Mouse (Mus musculus) neural tube, embryonic 13.5 days (tissue): ENCODE measurements around the gene Lmntd1. TPM values are rescaled to one million over a fixed set of nuclear protein-coding genes. Genes with fewer than 3 reads are reported as not detected.
A peak's percentile ranks its signal among the peaks of the same experiment; 100 is the strongest.

Experiments used
- ATAC-seq: fragments of 200-750 bp; cut with Nextera tagmentation; 2 replicates; pipeline ENCODE4 v1.8.0; 2017; ENCODE audit warnings: low read depth, mild to moderate bottlenecking, moderate TSS enrichment, moderate library complexity
- H3K27ac ChIP-seq: fragments of 300-500 bp; sonication (generic); replicated peaks from 2 replicates; pipeline ENCODE4 v1.5.1; 2015; ENCODE audit warnings: moderate library complexity, mild to moderate bottlenecking, inconsistent platforms
- H3K27me3 ChIP-seq: fragments of 300-500 bp; sonication (generic); 2 replicates; pipeline ENCODE4 v1.6.1; 2015; ENCODE audit warnings: mild to moderate bottlenecking, inconsistent platforms
- H3K36me3 ChIP-seq: fragments of 300-500 bp; sonication (generic); 2 replicates; pipeline ENCODE4 v1.6.1; 2015; ENCODE audit warnings: mild to moderate bottlenecking, inconsistent platforms
- H3K4me1 ChIP-seq: fragments of 300-500 bp; sonication (generic); replicated peaks from 2 replicates; pipeline ENCODE4 v1.6.1; 2015; ENCODE audit warnings: inconsistent platforms
- H3K4me2 ChIP-seq: fragments of 300-500 bp; sonication (generic); 2 replicates; pipeline ENCODE4 v1.6.1; 2015; ENCODE audit warnings: inconsistent platforms, mild to moderate bottlenecking, moderate library complexity
- H3K4me3 ChIP-seq: fragments of 300-500 bp; sonication (generic); 2 replicates; pipeline ENCODE4 v1.5.1; 2015; ENCODE audit warnings: mild to moderate bottlenecking, inconsistent platforms
- H3K9ac ChIP-seq: fragments of 300-500 bp; sonication (generic); 2 replicates; pipeline ENCODE4 v1.6.1; 2015; ENCODE audit warnings: moderate library complexity, mild to moderate bottlenecking, inconsistent platforms
- H3K9me3 ChIP-seq: fragments of 300-500 bp; sonication (generic); 2 replicates; pipeline ENCODE4 v1.6.1; 2016; ENCODE audit warnings: inconsistent platforms
- WGBS: fragments of 180-500 bp; shearing (Covaris S2); methylation state at CpG from one replicate; pipeline ENCODE4 v1.1.7; 2015; 5-methylcytosine and 5-hydroxymethylcytosine counted together
- polyA plus RNA-seq: library from polyadenylated mRNA; unstranded; fragments of >200 nt; fragmentation: Nextera tagmentation; extraction: Ambion mirVana; gene quantifications from 2 replicates; pipeline ENCODE4 v1.2.1, GENCODE M21; 2015

Gene Lmntd1
- polyA plus RNA-seq, 1 experiment from 2014 or later = 1.2 TPM

DNA sequence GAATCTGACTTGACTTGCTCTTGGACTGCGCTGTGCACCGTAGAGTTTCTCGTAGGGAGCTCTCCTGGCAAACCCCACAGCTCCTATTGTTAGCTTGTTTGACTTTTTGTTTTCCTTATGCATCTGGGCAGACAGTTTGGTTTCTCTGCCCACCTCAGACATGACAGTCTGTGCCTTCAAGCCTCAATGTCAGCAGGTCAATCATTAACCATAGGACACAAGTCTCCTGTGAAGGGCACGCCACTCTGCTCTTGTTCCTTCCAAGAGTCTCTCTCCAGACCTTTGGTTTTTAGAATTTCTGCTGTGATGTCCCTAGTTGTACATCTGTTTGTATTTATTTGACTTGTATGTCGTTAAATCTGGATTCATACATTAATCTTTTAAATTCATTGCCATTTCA lies 63.1 kb downstream of the Lmntd1 start:
- WGBS = 86% methylated on average over 5 of the region's 5 CpGs
- Histone ChIP-seq H3K9ac (no peak overlapping the region), H3K4me3 (no peak overlapping the region), H3K36me3 (no peaks in the 10 kb centered on the region), H3K27me3 (no peaks in the 10 kb centered on the region), H3K4me1 (0 out of 2 replicates have a peak, but pooled peaks cover 5% of the 10 kb centered on the region), H3K27ac (no peak overlapping the region), H3K4me2 (no peak overlapping the region), H3K9me3 (peaks cover 5% of the 10 kb centered on the region; the same call in 1 of the 2 replicates)
- no peak for ATAC-seq

- WGBS = 13% methylated on average over 13 of the region's 13 CpGs
- Histone ChIP-seq H3K27me3 (no peaks in the 10 kb centered on the region), H3K4me3 (no peak overlapping the region), H3K9me3 (peaks cover 11% of the 10 kb centered on the region; the same call in 1 of the 2 replicates), H3K4me1 (no peaks in the 10 kb centered on the region), H3K4me2 (no peak overlapping the region), H3K9ac (no peak overlapping the region), H3K36me3 (no peaks in the 10 kb centered on the region), H3K27ac (no peak overlapping the region)
- no peak for ATAC-seq
These were observed 68.0 kb downstream of the Lmntd1 start for GRCm38 (mm10) chr6:145545927-145546641.

- H3K36me3 ChIP-seq = no peaks in the 10 kb centered on the region
- no peak overlapping the region for H3K9ac ChIP-seq
- no peaks in the 10 kb centered on the region; the same call in 1 of the 2 replicates for H3K27me3 ChIP-seq
- no peaks in the 10 kb centered on the region for H3K4me1 ChIP-seq
- ATAC-seq = no peak
- no peak overlapping the region for H3K27ac ChIP-seq
- H3K4me3 ChIP-seq = no peak overlapping the region
- WGBS = 97% methylated on average over 2 of the region's 2 CpGs
- H3K9me3 ChIP-seq = peaks cover 11% of the 10 kb centered on the region; the same call in 1 of the 2 replicates
- no peak overlapping the region for H3K4me2 ChIP-seq
These were observed 69.3 kb downstream of the Lmntd1 start for GRCm38 (mm10) chr6:145544838-145545237.

DNA sequence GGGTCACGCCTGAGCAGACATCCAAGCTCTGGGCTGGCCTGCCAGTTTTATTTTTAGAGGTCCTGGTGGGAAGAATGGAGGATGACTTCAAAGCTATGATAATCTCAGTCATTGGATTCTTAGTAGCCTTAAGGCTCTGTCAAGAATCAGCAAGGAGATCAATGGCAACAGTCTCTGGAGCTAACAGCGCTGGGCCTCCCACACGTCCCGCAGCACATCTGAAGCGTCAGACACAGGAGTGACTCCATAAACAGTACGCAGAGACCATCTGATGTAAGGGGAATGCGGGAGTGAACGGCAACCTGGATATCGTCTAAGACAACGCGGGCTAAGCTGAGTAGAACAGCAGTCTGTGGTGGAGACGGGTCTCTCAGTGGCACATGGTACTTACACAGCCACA lies 69.8 kb downstream of the Lmntd1 start:
- H3K9me3 ChIP-seq = peaks cover 11% of the 10 kb centered on the region; the same call in 1 of the 2 replicates
- WGBS = 92% methylated on average over 12 of the region's 12 CpGs
- no peak overlapping the region for H3K9ac ChIP-seq
- no peaks in the 10 kb centered on the region; the same call in 1 of the 2 replicates for H3K27me3 ChIP-seq
- ATAC-seq = no peak
- H3K4me1 ChIP-seq = peaks cover 5% of the 10 kb centered on the region
- H3K36me3 ChIP-seq = no peaks in the 10 kb centered on the region
- no peak overlapping the region for H3K4me3 ChIP-seq
- H3K4me2 ChIP-seq = no peak overlapping the region
- H3K27ac ChIP-seq = no peak overlapping the region

DNA sequence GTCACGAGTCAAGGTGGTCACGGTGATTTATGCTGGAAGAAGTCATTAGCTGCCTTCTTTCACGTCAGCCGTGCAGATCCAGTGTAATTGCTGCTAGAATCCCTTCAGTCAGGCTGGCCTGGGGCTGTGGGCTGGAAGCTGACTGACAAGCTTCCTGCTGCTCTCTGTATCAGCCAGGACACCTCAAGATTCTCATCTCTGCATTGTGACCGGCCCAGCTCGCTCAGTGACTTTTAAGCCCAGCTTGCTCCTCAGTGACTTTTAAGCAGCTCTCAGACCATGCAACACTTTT lies 74.6 kb downstream of the Lmntd1 start:
- H3K27me3 ChIP-seq = no peaks in the 10 kb centered on the region; the same call in 1 of the 2 replicates
- no peaks in the 10 kb centered on the region for H3K36me3 ChIP-seq
- H3K9me3 ChIP-seq = 0 out of 2 replicates have a peak, but pooled peaks cover 6% of the 10 kb centered on the region
- H3K4me1 ChIP-seq = peaks cover 17% of the 10 kb centered on the region
- no peak overlapping the region for H3K9ac ChIP-seq
- H3K4me3 ChIP-seq = no peak overlapping the region
- H3K4me2 ChIP-seq = no peak overlapping the region
- peak; percentile 59 for ATAC-seq
- H3K27ac ChIP-seq = peak overlapping the region; percentile 75
- 32% methylated on average over 6 of the region's 6 CpGs for WGBS

DNA sequence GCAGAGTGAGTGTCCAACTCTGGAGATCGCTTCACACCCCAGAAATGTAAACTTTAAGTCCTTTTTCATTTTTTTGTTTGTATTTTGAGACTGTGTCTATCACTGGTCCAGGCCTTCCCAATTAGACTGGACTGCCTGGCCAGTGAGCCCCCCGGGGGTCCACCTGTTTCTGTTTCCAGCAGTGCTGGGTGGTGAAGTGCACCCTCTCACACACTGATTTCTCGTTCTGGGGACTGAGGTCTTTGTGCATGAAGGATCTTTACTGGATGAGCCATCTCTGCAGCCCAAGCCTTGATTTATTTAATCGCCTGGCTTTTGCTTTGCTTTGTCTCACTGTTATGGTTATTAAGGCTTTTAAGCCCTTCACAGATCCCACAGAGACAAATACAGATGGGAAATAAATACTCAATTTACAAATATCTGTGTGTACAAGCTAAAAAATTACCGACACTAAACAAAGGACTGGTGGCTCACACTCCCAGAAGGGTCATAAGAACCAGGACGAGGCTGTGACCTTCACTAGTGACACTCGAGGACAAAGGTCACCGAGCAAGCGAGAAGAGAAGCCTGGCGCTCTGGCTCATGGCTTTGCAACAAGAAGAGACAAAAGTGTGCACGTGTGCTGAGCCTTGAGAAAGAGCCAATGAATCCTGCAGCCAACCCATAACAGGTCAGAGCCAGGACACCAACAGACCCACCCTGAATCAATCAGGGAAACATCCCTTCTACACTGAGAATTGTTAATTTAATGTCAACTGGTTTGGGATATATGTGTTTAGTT lies 75.1 kb downstream of the Lmntd1 start:
- H3K9ac ChIP-seq = peak overlapping the region; percentile 51; the same call in 1 of the 2 replicates
- WGBS = 27% methylated on average over 11 of the region's 11 CpGs
- peak overlapping the region; percentile 75 for H3K27ac ChIP-seq

DNA sequence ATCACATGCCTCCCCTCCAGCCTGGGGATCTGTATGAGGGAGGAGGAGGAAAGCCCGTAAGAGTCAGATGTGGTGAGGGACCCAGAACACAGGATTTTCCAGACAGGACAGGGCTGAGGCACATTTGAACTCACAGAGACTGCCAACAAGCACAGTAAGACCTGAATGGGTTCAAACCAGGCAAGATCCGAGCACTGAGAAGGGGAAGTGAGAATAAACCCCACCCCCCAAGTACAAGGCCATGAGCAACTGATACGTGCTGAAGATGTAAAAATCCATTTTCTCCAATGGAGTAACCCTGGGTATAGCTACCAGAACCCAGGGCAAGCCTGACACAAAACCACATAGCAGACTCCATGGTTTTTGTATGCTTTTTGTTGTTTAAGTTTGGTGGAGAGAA lies 83.7 kb downstream of the Lmntd1 start:
- Histone ChIP-seq H3K4me2 (no peak overlapping the region), H3K27ac (no peak overlapping the region), H3K4me1 (no peaks in the 10 kb centered on the region), H3K4me3 (no peak overlapping the region), H3K9ac (no peak overlapping the region), H3K9me3 (no peaks in the 10 kb centered on the region), H3K36me3 (no peaks in the 10 kb centered on the region), H3K27me3 (no peaks in the 10 kb centered on the region)
- ATAC-seq = no peak
- WGBS = 65% methylated on average over 3 of the region's 3 CpGs

More for the DNA sequence above, 75.1 kb downstream of the Lmntd1 start:
- peaks cover 17% of the 10 kb centered on the region for H3K4me1 ChIP-seq
- H3K36me3 ChIP-seq = no peaks in the 10 kb centered on the region
- peak; percentile 62 for ATAC-seq
- H3K4me2 ChIP-seq = no peak overlapping the region
- no peaks in the 10 kb centered on the region; the same call in 1 of the 2 replicates for H3K27me3 ChIP-seq
- H3K4me3 ChIP-seq = no peak overlapping the region
- H3K9me3 ChIP-seq = 0 out of 2 replicates have a peak, but pooled peaks cover 6% of the 10 kb centered on the region

DNA sequence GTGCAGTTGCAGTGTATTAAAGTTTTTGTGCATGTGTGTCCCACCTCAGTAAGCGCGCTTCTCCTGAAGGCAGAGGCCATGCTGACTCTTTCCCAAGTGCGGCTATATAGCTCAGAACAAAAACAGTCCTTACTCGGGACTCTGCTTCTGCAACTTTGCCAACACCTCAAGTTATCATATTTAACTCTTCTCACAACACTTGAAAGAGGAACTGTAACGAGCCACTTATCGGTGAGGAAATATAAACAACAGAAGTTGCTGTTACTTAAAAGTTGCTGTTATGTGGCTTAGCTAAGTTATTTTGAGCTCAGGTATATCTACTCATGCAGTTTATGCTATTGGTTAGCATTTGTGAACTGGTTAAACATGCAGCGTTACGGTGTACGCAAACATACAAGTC lies 90.8 kb downstream of the Lmntd1 start:
- H3K9me3 ChIP-seq = peaks cover 4% of the 10 kb centered on the region; the same call in 1 of the 2 replicates
- H3K4me3 ChIP-seq = no peak overlapping the region
- no peaks in the 10 kb centered on the region for H3K36me3 ChIP-seq
- H3K4me2 ChIP-seq = no peak overlapping the region
- 0 out of 2 replicates have a peak, but pooled peaks cover 5% of the 10 kb centered on the region for H3K4me1 ChIP-seq
- H3K27me3 ChIP-seq = no peaks in the 10 kb centered on the region
- H3K9ac ChIP-seq = no peak overlapping the region
- ATAC-seq = no peak
- WGBS = 91% methylated on average over 9 of the region's 9 CpGs
- H3K27ac ChIP-seq = no peak overlapping the region

GRCm38 (mm10) chr6:145522617-145523016 lies 91.5 kb downstream of the Lmntd1 start:
- Histone ChIP-seq H3K9ac (no peak overlapping the region), H3K27ac (no peak overlapping the region), H3K9me3 (peaks cover 4% of the 10 kb centered on the region; the same call in 1 of the 2 replicates), H3K4me3 (no peak overlapping the region), H3K27me3 (no peaks in the 10 kb centered on the region), H3K4me1 (0 out of 2 replicates have a peak, but pooled peaks cover 5% of the 10 kb centered on the region), H3K36me3 (no peaks in the 10 kb centered on the region), H3K4me2 (no peak overlapping the region)
- ATAC-seq = no peak
- 80% methylated on average over 12 of the region's 12 CpGs for WGBS

GRCm38 (mm10) chr6:145517002-145517401 lies 97.1 kb downstream of the Lmntd1 start:
- H3K4me3 ChIP-seq = no peak overlapping the region
- H3K27me3 ChIP-seq = no peaks in the 10 kb centered on the region
- no peak for ATAC-seq

DNA sequence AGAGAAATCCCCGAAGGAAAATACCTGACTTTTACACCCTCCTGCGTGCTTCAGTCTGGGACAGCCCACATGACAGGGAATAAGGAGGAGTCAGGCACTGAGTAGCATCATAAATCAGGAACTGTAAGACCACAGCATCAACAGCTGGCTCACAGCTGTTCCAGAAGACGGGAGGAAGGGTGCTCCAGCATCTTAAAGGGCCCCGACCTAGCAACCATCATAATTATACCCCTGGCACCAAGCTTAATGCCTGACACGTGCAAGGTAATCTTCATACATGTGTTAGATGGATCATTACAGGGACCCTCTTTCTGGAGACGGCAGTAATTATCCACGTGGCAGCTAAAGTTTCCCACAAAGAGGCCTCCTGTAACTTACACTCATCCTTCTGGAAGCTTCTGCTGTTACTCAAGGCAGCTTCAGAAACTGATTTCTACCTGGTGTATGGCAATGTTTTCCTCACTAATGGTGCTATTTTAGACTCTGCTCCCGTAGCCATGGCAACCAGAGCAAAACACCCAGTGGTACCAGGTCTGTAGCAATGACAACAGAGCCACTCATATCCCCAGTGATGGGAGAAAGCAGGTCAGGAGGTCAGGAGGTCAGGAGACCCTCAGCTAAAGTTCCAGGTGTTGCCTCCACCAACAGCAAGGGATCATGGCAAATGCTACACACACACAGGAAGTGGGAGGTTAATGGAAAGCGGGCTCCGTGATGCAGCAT lies 98.1 kb downstream of the Lmntd1 start:
- Histone ChIP-seq H3K4me1 (peaks cover 17% of the 10 kb centered on the region), H3K27ac (no peak overlapping the region), H3K27me3 (no peaks in the 10 kb centered on the region), H3K9ac (no peak overlapping the region), H3K4me3 (no peak overlapping the region), H3K4me2 (no peak overlapping the region), H3K36me3 (no peaks in the 10 kb centered on the region), H3K9me3 (peaks cover 4% of the 10 kb centered on the region; the same call in 1 of the 2 replicates)
- no peak for ATAC-seq
- WGBS = 53% methylated on average over 10 of the region's 10 CpGs

More at GRCm38 (mm10) chr6:145517002-145517401, 97.1 kb downstream of the Lmntd1 start:
- 40% methylated on average over 10 of the region's 10 CpGs for WGBS
- Histone ChIP-seq H3K9me3 (peaks cover 4% of the 10 kb centered on the region; the same call in 1 of the 2 replicates), H3K36me3 (no peaks in the 10 kb centered on the region), H3K9ac (no peak overlapping the region), H3K27ac (no peak overlapping the region), H3K4me2 (no peak overlapping the region), H3K4me1 (peaks cover 17% of the 10 kb centered on the region)

DNA sequence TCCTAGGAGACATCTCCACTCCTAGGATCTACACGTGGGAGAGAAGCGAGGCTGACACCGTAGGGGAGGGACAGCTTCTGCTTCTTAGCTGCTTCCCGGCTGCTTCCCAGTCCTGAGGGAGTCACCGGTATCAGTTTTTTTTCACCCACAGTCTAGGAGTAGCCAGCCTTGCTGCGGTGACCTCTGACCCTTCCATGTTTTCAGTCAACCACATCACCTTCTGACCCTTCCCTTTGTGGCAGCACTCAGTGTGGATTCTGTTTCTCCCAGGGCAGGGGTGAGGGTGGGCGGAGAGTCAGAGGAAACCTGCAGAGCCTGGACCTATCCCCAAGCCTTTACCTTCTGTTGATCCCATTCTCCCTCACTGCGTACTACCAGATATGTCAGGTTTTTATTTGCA lies 102.9 kb downstream of the Lmntd1 start:
- Histone ChIP-seq H3K27ac (no peak overlapping the region), H3K36me3 (no peaks in the 10 kb centered on the region), H3K27me3 (no peaks in the 10 kb centered on the region), H3K4me2 (no peak overlapping the region), H3K9ac (no peak overlapping the region), H3K9me3 (no peaks in the 10 kb centered on the region), H3K4me3 (no peak overlapping the region), H3K4me1 (peaks cover 6% of the 10 kb centered on the region)
- ATAC-seq = no peak
- 58% methylated on average over 8 of the region's 8 CpGs for WGBS
